Mouse (Mus musculus) kidney, postnatal 0 days (tissue): ENCODE data around the gene Polr1e. TPM values are rescaled to one million over a fixed set of nuclear protein-coding genes. Genes with fewer than 3 reads are reported as not detected.
"Not testable (repeated sequence)": the region's sequence is repeated elsewhere in the genome, so short reads cannot be mapped to it uniquely, and the experiment has no call there.

Experiments used
- ATAC-seq: fragments of 200-750 bp; cut with Nextera tagmentation; replicated peaks from 2 replicates; pipeline ENCODE4 v1.8.0; 2017; ENCODE audit warnings: low read depth, moderate number of reproducible peaks, moderate TSS enrichment, moderate library complexity; ENCODE audit not compliant: low FRiP score
- DNase-seq: peaks from one replicate; pipeline ENCODE4 v3.0.0-alpha.2; 2016; ENCODE audit warnings: low spot score
- H3K27ac ChIP-seq: fragments of 300-500 bp; sonication (generic); 2 replicates; pipeline ENCODE4 v1.5.1; 2014; ENCODE audit warnings: mild to moderate bottlenecking
- H3K27me3 ChIP-seq: fragments of 300-500 bp; sonication (generic); 2 replicates; pipeline ENCODE4 v1.6.1; 2014; ENCODE audit warnings: low read length, mixed read lengths; ENCODE audit not compliant: insufficient read depth
- H3K36me3 ChIP-seq: fragments of 300-500 bp; sonication (generic); 2 replicates; pipeline ENCODE4 v1.6.1; 2014; ENCODE audit warnings: low read length, mixed read lengths; ENCODE audit not compliant: insufficient read depth
- H3K4me1 ChIP-seq: fragments of 300-500 bp; sonication (generic); replicated peaks from 2 replicates; pipeline ENCODE4 v1.6.1; 2014; ENCODE audit warnings: antibody characterized with exemption, low read length, mixed read lengths; ENCODE audit not compliant: insufficient read depth
- H3K4me2 ChIP-seq: fragments of 300-500 bp; sonication (generic); 2 replicates; pipeline ENCODE4 v1.6.1; 2014; ENCODE audit warnings: mild to moderate bottlenecking, low read length, moderate library complexity, mixed read lengths
- H3K4me3 ChIP-seq: fragments of 300-500 bp; sonication (generic); replicated peaks from 2 replicates; pipeline ENCODE4 v1.5.1; 2014; ENCODE audit warnings: low read depth, low read length
- H3K9ac ChIP-seq: fragments of 300-500 bp; sonication (generic); 2 replicates; pipeline ENCODE4 v1.6.1; 2014; ENCODE audit warnings: low read depth, low read length
- H3K9me3 ChIP-seq: fragments of 300-500 bp; sonication (generic); replicated peaks from 2 replicates; pipeline ENCODE4 v1.6.1; 2016; ENCODE audit warnings: low read length, inconsistent platforms, mixed read lengths
- CTCF ChIP-seq: IDR thresholded peaks from 2 replicates; pipeline ENCODE4 v1.5.1; 2016; ENCODE audit warnings: antibody characterized with exemption, low read depth, mild to moderate bottlenecking, moderate library complexity
- WGBS: fragments of 180-500 bp; shearing (Covaris S2); extraction: QIAGEN DNeasy Blood & Tissue Kit; methylation state at CpG from one replicate; pipeline ENCODE4 v1.1.7; 2014; 5-methylcytosine and 5-hydroxymethylcytosine counted together
- polyA plus RNA-seq: library from polyadenylated mRNA; unstranded; fragments of >200 nt; fragmentation: Nextera tagmentation; extraction: Ambion mirVana; gene quantifications from 2 replicates; pipeline ENCODE4 v1.2.1, GENCODE M21; 2015

Gene Polr1e
- polyA plus RNA-seq, 1 experiment from 2014 or later = 33.4 TPM

- ATAC-seq (no peak), DNase-seq (no peak)
- 91% methylated on average over 9 of the region's 9 CpGs for WGBS
- TF ChIP-seq CTCF = no peak
- no peaks in the 10 kb centered on the region for H3K27me3 ChIP-seq
- no peaks in the 10 kb centered on the region for H3K9me3 ChIP-seq
- peaks cover 19% of the 10 kb centered on the region for H3K36me3 ChIP-seq
- H3K9ac ChIP-seq = no peak overlapping the region
- H3K27ac ChIP-seq = no peak overlapping the region
- no peak overlapping the region for H3K4me2 ChIP-seq
- no peak overlapping the region for H3K4me3 ChIP-seq
- H3K4me1 ChIP-seq = 0 out of 2 replicates have a peak, but pooled peaks cover 6% of the 10 kb centered on the region
Observed at GRCm38 (mm10) chr4:45032586-45032985, 14.2 kb downstream of the Polr1e start.

GRCm38 (mm10) chr4:45034693-45035628, 16.6 kb downstream of the Polr1e start:
- Histone ChIP-seq H3K27ac (peak overlapping the region; percentile 50), H3K4me3 (no peak overlapping the region), H3K36me3 (peaks cover 18% of the 10 kb centered on the region; the same call in 1 of the 2 replicates), H3K4me1 (0 out of 2 replicates have a peak, but pooled peaks cover 6% of the 10 kb centered on the region), H3K4me2 (no peak overlapping the region), H3K9me3 (no peaks in the 10 kb centered on the region), H3K9ac (no peak overlapping the region), H3K27me3 (no peaks in the 10 kb centered on the region)
- ATAC-seq (peak; percentile 56), DNase-seq (peak; percentile 50)
- WGBS = 63% methylated on average over 16 of the region's 16 CpGs
- no peak for TF ChIP-seq CTCF

GRCm38 (mm10) chr4:45036048-45036447, 17.7 kb downstream of the Polr1e start:
- 88% methylated on average over 10 of the region's 10 CpGs for WGBS
- Histone ChIP-seq H3K9me3 (no peaks in the 10 kb centered on the region), H3K27me3 (no peaks in the 10 kb centered on the region), H3K4me1 (0 out of 2 replicates have a peak, but pooled peaks cover 6% of the 10 kb centered on the region), H3K27ac (no peak overlapping the region), H3K4me3 (no peak overlapping the region), H3K36me3 (peaks cover 15% of the 10 kb centered on the region; the same call in 1 of the 2 replicates), H3K4me2 (no peak overlapping the region), H3K9ac (no peak overlapping the region)
- no peak for TF ChIP-seq CTCF
- DNase-seq (no peak), ATAC-seq (no peak)

- no peaks in the 10 kb centered on the region for H3K27me3 ChIP-seq
- no peak overlapping the region for H3K9ac ChIP-seq
- ATAC-seq (no peak), DNase-seq (no peak)
- no peak overlapping the region for H3K4me2 ChIP-seq
- WGBS = 81% methylated on average over 5 of the region's 5 CpGs
- H3K27ac ChIP-seq = no peak overlapping the region
- H3K36me3 ChIP-seq = peaks cover 14% of the 10 kb centered on the region; the same call in 1 of the 2 replicates
- no peak for TF ChIP-seq CTCF
- 0 out of 2 replicates have a peak, but pooled peaks cover 6% of the 10 kb centered on the region for H3K4me1 ChIP-seq
- no peak overlapping the region for H3K4me3 ChIP-seq
- no peaks in the 10 kb centered on the region for H3K9me3 ChIP-seq
Observed at GRCm38 (mm10) chr4:45036571-45036970, 18.2 kb downstream of the Polr1e start.

- Histone ChIP-seq H3K4me3 (no peak overlapping the region), H3K27me3 (no peaks in the 10 kb centered on the region), H3K9ac (no peak overlapping the region), H3K9me3 (no peaks in the 10 kb centered on the region), H3K27ac (no peak overlapping the region), H3K4me1 (0 out of 2 replicates have a peak, but pooled peaks cover 6% of the 10 kb centered on the region), H3K36me3 (0 out of 2 replicates have a peak, but pooled peaks cover 5% of the 10 kb centered on the region), H3K4me2 (no peak overlapping the region)
- no peak for TF ChIP-seq CTCF
- DNase-seq = peak; percentile 16
- 69% methylated on average over 13 of the region's 13 CpGs for WGBS
- 0 out of 2 replicates have a peak, but pooled peaks have one; percentile 48 for ATAC-seq
Observed at GRCm38 (mm10) chr4:45037455-45038410, 19.4 kb downstream of the Polr1e start.

GRCm38 (mm10) chr4:45038879-45039278, 20.5 kb downstream of the Polr1e start:
- not testable (repeated sequence) for H3K27ac ChIP-seq, H3K4me2 ChIP-seq, H3K9me3 ChIP-seq, H3K9ac ChIP-seq, H3K4me1 ChIP-seq, DNase-seq, H3K4me3 ChIP-seq, ATAC-seq, H3K36me3 ChIP-seq, H3K27me3 ChIP-seq
- TF ChIP-seq CTCF = peak; percentile 41
- WGBS = 61% methylated on average over 8 of the region's 8 CpGs

GRCm38 (mm10) chr4:45039546-45039945, 21.2 kb downstream of the Polr1e start:
- 62% methylated on average over 7 of the region's 7 CpGs for WGBS
- not testable (repeated sequence) for DNase-seq, H3K4me2 ChIP-seq, H3K27me3 ChIP-seq, H3K4me3 ChIP-seq, H3K9ac ChIP-seq, H3K27ac ChIP-seq, H3K9me3 ChIP-seq, H3K4me1 ChIP-seq, ATAC-seq
- peaks cover 12% of the 10 kb centered on the region; the same call in 1 of the 2 replicates for H3K36me3 ChIP-seq
